Mouse (Mus musculus) ZHBTc4 (cell line): ENCODE results near the gene Mta3.
A peak's percentile ranks its signal among the peaks of the same experiment; 100 is the strongest.
"Not testable (repeated sequence)": the region's sequence is repeated elsewhere in the genome, so short reads cannot be mapped to it uniquely, and the experiment has no call there.

Source experiments
- DNase-seq: peaks from one replicate; pipeline ENCODE4 v3.0.0-alpha.2; 2011; ENCODE audit warnings: low read depth, low spot score

Mta3 gene

GRCm38 (mm10) chr17:83708891-83709290 is 2.9 kb downstream of the Mta3 start:
- DNase-seq, result no peak

DNA sequence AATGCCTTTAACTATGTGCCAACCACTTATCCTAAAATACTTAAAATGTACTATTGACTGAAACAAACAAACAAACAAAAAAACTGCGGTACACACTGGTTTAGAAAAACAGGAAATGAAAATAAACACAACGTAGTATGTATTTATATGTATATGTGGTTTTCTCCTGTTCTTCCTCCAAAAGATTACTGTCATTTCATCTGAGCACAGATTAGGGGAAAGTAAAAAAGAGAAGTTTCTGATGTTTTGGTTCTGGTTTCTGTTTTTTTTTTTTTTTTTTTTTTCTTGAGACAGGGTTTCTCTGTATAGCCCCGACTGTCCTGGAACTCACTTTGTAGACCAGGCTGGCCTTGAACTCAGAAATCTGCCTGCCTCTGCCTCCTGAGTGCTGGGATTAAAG is 3.6 kb downstream of the Mta3 start:
- DNase-seq, result not testable (repeated sequence)

GRCm38 (mm10) chr17:83710639-83711038 is 4.7 kb downstream of the Mta3 start:
- no peak for DNase-seq

DNA sequence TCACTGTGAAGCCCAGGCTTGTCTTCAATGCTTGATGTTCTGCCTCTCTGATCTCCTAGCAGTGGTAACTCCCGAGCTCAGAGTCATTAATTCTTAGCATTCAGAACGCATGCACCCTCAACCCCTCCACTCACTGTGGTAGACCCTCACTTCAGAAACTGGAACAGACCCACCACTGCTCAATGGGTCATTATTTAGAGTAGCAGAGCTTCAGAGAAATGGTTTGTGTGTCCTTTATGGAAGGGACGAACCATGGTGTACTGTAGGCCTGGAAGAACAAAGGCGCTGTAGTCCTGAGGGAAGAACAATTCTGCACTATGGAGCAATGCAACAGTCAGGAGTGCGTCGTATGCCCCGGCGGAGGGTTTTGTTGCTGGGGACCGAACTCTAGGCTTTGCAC is 6.4 kb downstream of the Mta3 start:
- no peak for DNase-seq

- DNase-seq, result no peak
These were observed 14.5 kb downstream of the Mta3 start for GRCm38 (mm10) chr17:83720449-83720848.

- no peak for DNase-seq
These were observed 15.2 kb downstream of the Mta3 start for GRCm38 (mm10) chr17:83721157-83721556.

GRCm38 (mm10) chr17:83723064-83723463 is 17.1 kb downstream of the Mta3 start:
- DNase-seq, result no peak

- DNase-seq, result no peak
These were observed 20.5 kb downstream of the Mta3 start for GRCm38 (mm10) chr17:83726496-83726895.

DNA sequence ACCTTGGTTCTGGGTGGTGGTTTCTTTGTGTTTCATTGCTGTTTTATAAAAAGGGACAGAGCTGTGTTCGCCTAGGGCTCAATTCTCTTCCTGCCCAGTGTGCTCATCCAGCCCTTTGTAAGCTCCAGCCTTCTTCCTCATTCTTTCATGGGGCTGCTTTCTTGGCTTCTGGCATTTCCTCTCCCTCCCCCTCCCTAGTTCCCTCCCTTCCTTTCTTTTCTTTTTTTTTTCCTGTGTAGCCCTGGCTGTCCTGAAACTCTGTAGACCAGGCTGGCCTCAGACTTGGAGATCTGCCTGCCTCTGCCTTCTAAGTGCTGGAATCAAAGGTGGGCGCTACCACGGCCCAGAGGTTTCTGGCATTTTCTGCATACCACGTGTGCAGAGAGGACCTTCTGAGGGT is 21.7 kb downstream of the Mta3 start:
- DNase-seq, result peak; percentile 56

GRCm38 (mm10) chr17:83729029-83729428 is 23.1 kb downstream of the Mta3 start:
- DNase-seq, result peak; percentile 86

DNA sequence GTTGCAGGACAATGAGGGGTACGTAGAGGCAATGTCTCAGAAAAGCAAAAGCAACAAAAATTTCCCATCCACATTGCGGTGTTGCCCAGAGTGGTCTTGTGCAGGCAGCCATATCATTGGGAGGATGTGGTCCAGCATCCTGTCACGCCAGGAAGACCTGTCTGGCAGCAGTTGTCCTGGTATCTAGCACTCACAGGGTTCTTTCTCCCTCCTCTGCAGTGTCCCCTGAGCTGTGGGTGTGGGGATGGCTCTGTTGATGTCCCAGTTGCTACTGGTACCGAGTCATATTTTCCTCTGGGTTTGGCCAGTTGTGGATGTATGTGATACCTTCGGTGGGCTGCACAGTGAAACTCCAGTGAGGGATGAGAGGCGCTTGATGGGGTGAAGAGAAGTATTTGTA is 24.2 kb downstream of the Mta3 start:
- no peak for DNase-seq

DNA sequence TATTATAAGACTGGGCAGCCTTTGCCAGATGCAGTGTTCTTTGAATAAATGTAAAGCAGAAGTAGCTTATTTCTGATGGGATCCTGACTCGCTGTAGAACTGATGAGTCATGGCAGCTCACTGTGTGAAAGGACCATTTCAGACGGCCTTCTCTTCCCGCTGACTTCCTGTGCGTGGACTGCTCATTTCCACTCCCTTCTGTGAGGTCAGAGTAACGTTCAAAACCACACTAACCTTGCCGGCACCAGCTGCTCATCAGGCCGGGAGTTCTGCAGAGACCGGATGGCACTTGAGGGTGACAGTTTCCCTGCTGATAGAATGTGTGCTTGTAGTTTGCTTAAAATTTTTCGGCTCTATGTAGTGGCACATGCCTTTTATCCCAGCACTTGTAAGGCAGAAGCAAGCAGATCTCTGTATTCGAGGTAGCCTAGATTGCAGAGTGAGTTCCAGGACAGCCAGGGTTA is 26.2 kb downstream of the Mta3 start:
- DNase-seq, result peak; percentile 16

DNA sequence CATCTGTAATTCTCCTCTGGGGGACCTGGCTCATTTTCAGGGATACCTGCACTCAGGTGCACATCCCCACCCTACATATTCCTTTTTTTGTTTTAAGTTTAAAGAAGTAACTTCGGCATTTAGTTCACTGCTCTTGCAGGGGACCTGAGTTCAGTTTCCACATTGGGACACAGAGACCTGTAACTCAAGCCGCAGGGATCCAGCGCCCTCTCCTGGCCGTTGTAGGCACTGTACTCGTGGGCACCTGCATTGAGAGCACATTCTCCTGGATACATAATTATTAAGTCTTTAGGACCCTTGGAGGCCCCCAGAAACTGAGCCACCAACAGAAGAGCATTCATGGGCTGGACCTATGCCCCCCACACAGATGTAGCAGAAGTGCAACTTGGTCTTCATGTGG is 26.8 kb downstream of the Mta3 start:
- peak; percentile 80 for DNase-seq

DNA sequence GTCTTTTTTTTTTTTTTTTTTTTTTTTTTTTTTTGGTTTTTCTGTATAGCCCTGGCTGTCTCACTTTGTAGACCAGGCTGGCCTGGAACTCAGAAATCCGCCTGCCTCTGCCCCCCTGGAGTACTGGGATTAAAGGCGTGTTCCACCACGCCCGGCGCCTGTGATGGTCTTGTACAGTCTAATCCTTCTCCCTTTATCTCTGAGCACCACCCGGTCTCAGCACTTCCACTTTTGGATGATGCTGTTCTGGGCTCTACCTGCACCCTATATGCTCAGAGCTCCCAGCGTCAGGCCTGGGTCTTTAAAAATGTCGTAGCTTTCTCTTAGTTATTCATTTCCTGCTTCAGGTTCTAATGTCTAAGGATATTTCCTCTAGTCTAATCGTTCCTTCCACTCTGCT is 30.7 kb downstream of the Mta3 start:
- DNase-seq, result no peak

DNA sequence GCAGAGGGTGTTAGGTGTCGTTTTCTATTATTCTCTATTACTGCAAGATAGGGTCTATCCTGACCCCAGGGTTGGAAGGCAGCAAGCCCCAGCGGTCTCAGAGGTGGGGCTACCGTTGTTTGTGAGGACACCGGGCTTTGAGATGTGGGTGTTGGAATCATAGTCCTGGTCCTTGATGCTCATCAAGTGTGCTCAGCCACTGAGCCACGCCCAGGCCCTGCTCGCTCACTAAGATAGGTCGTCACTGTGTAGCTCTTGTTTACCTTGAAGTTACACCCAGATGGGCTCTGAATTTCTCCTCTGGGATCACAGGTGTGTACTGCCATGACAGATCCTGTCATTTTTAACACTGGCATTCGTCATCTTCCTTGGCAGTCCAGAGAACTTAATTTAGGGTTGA is 31.8 kb downstream of the Mta3 start:
- DNase-seq, result peak; percentile 10

- peak; percentile 10 for DNase-seq
These were observed 34.2 kb downstream of the Mta3 start for GRCm38 (mm10) chr17:83740135-83740676.

GRCm38 (mm10) chr17:83741243-83741642 is 35.3 kb downstream of the Mta3 start:
- no peak for DNase-seq

DNA sequence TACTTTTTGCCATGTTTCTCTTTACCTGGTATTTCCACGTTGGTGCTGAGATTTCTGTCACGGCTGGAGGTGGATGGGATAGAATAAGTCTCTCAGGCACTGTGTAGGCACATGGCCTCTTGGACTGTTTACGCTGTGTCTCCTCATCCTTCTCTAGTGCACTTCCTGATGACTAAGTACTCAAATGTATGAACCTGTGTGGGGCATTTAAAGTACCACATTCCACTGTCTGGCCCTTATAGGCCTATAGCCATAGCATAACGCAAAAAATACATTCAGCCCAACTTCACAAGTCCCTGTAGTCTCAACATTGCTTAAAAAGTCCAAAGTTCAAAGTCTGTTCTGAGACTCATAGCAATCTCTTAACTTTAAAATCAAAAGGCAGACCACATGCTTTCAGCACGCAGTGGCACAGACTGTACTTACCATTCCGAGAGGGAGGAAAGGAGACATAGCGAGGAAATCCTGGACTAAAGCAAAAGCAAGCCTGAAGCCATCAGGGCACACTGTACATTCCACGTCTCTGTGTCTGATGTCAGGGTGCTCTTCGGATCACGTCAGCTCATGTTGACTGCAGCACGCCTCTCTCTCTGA is 38.4 kb downstream of the Mta3 start:
- no peak for DNase-seq

DNA sequence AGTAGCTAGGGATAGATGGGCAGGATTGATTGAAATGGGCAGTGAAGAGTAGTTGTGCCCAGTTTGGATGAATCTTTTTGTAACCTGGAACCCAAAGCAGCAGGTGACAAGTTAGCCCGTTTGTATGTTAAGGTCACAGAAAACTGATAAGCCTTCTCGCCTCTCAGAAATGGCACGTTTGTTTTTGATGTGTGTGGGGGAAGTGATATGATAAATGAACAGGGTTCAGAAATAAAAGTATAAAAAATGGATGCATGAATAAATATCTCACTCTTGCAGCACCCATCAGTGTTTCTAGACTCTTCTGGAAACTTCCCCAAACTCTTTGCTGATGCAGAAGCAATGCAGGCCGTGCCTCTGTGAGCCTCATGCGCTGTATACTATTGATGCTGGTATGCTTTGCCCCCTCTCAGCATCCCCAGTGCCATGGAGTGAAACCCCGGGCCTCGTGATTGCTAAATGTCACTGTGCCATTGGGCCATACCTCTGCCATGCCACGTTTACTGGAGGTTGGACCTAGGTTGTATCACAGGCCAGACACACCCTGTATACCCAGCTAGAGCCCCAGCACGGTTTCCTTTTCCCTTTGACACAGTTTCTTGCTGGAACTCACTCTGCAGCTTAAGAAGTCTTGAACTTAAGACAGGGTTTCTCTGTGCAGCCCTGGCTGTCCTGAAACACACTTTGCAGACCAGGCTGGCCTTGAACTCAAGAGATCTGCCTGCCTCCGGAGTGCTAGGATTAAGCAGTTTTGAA is 41.6 kb downstream of the Mta3 start:
- no peak for DNase-seq

GRCm38 (mm10) chr17:83750216-83750950 is 44.4 kb downstream of the Mta3 start:
- DNase-seq, result peak; percentile 63

DNA sequence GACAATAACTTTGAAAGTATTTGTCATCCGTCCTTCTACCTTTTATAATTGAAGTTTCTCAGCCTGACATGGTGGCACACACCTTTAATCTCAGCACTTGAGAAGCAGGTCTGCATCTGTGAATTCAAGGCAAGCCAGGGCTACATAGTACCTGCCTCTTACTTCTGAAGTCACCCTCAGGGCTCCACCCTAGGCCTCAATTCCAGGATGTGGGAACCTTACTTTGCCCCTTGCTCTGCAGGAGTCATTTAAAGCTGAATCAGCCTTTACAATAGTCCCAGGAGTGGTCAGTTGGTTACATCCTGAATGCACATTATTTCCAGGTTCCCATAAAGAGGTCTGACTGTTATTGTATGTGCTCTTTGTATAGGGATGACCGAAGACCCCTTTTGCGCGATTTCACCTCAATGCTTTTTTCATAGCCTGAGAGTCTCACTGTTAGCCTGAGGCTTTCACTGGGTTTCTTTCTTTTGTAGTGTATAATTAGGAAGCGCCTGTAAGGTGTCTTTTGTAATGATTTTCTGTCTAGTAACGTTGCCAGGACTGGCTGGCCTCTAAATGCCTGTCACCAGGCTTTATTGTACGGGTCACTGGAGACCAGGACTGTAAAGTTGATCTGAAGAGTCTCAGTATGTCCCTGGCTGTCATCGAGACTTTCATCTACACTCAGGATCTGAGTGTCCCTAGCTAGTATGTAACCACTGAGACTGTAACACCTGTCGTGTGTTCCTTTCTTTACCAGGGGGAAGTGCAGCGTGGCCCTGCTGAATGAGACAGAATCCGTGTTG is 47.3 kb downstream of the Mta3 start:
- no peak for DNase-seq

DNA sequence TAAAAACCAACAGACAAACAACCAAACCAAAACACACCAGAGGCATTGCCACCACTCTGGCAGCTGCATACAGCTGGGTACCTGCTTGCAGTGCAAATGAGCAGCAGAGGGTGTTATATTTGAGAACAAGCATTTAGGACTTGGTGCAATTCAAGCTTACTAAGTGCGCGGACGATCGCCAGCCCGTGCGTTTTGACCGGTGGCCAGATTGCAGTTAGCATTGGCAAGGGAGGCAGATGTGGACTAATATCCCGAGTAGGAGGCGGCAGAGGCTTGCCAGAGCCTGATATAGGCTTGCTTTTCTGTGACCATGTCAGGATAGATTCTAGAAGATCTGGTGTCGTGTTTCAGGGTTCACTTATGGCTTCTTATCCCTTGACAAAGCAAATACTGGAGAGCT is 52.1 kb downstream of the Mta3 start:
- DNase-seq, result no peak
